Mouse (Mus musculus) right cerebral cortex, postnatal 14 days (tissue): ENCODE measurements around the gene Bglap2.

Experiments
- DNase-seq: peaks from one replicate; pipeline ENCODE4 v3.0.0; 2022

The Bglap2 gene

DNA sequence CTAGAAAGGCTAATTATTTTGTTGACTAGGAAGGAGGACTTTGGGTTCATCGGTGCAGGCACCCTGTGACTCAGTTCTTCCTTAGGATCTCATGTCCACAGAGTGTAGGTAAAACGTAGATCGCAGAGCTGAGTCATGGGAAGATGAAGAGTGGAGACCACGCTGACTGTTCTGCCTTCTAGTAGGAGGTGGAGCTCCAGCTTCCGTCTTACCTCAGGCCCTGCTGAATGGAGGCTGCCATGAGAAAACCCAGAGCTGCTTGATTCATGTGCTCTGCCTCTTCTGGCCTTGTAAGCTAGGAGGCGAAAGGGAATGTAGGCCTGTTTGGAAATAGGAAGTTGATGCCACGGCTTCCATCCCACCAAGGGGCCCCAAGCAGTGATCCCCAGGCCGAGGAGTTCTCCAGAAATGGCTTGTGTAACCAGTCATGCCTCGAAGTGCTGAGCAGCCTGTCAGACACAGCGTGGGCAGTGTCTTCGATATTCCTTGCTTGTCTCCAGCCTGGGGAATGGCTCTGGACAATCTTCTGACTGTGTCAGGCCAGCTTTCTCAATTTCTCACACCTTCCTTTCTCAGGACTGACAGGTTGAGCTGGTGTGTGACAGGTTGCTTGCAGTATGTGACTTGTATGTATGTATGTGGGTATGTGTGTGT, 41.0 kb downstream of the Bglap2 start:
- no peak for DNase-seq

DNA sequence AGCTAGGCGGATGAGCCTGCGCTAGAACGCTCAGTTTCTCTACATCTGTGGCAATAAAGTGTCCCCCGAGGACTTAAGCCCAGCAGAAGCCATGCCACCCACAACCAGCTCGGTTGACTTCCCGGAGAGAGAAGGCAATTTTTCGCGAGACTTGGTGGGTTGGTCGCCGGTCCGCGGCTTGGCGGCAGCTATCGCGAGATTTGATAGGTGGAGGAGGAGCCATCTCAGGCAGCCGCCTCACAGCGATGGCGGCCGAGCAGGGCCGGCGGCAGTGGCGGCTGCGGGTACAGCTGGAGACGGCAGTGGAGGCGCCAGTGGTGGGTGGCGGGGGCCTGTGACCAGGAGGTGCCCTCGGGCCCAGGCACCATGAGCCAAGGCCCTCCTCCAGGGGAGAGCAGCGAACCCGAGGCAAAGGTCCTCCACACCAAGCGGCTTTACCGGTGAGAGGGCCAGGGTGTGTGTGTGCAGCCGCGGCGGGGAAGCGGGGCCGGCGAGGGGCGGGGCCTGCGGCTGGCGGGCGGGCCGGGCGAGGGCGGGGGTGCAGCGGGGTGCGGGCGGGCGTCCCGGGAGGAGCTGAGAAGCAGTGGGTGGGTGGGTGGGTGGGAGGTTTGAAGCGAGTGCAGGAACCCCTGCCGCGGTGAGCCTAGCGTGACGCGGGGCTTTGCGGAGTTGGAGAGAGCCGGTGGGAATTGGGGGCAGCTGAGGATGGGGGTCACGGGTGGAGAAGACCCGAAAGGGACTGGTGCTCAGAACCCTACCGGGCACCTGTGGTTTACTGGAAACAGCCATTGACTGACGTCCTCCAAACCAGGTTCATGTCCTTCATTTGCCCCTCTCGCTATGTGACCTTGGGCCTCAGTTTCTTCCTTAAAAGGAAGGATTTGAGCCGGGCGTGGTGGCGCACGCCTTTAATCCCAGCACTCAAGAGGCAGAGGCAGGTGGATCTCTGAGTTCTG, 42.2 kb downstream of the Bglap2 start, which contains the start of the genes Tmem79 and Smg5:
TSS of gene Tmem79 (minus strand) at position 91 of the 956 bp plus-strand sequence.
TSS of gene Smg5 (plus strand) at position 203 of the 956 bp plus-strand sequence.
- DNase-seq, result peak; percentile 96

DNA sequence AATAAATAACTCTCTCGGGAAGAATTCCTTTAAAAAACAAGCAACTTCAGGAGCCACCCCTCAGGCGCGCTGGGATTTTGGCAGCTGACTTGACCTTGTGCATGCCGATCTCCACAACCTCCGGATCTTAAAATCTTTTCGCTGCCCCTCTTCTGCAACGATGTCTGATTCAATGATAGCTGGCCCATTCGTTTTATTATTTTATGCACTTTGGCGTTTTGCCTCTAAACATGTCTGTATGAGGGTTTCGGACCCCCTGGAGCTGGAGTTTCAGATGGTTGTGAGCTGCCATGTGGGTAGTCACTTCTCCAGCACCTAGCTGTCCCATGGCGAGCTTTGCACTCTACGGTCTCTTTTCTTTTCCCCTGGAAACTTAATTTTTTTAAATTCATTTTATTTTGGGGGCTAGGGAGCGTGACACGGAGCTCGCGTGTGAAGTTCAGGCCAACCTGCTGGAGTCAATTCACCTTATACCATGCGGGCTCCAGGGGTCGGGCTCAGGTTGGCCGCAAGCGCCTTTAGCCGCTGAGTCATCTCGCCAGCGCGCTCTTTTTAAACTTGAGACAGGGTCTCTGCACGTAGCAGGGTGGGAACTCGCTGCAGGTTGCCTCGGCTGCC, 43.0 kb downstream of the Bglap2 start:
- no peak for DNase-seq

DNA sequence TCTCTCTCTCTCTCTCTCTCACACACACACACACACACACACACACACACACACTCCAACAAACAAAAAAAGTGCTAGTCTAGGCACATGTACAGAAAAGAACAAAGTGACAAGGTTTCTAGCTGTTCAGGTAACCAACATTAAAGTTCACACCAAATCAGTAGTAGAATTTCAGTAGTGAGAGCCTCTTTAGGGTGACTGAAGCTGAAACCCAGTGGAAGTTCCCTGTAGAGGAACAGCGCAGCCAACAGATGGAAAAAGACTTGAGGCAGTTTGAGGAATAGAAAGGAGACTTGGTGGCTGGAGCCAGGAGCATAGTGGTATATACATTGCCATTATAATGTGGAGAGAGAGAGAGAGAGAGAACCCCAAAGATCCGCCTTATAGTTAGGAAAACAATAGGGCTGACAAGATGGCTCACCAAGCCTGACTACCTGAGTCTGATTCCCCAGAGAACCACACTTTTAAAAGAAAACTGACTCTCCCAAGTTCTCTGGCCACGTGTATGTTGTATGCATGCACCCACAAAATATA, 43.5 kb downstream of the Bglap2 start:
- no peak for DNase-seq

DNA sequence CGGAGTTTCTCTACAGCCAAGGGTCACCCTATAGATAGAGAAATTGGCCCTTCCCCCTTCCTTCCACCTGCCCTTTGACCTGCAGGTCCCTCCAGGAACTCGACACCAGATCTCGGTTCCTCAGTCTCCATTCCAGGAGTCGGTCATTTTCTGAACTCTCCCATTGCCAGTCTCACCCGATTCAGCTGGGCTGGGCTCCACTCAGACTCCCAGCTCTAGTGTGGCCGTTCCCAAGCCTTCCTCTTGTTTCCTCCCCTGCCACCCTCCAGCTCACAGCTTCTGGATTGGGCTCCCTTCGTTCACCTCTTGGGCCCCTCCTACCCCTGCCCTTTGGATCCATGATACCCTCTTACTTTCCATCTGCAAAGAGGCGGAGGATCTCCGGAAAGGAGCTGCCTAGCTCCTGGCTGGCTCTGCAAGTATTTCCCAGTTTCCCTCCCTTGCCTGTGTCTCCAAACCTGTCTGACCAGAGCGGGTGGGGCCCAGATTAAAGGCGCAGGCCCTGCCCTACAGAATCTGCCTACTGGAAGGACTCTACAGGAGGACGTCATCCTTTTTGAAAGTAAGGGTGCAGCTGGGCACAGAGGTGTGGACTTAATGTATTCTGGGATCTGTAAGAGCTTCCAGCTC, 44.4 kb downstream of the Bglap2 start:
- DNase-seq, result no peak

DNA sequence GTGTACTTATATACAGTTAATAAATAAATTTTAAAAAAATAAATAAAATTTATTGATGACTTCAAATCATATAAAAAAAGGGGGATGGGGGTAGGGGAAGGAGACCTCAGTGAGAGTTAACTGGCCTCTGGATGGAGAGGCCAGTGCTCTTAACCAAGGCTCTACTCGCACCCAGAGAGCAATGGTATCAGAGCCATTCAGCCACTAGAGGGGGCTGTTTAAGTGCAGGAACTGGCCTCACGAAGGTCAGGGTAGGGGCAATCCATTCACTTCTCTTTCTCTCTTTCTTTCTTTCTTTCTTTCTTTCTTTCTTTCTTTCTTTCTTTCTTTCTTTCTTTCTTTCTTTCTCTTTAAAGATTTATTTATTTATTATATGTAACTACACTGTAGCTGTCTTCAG, 47.2 kb downstream of the Bglap2 start:
- no peak for DNase-seq

DNA sequence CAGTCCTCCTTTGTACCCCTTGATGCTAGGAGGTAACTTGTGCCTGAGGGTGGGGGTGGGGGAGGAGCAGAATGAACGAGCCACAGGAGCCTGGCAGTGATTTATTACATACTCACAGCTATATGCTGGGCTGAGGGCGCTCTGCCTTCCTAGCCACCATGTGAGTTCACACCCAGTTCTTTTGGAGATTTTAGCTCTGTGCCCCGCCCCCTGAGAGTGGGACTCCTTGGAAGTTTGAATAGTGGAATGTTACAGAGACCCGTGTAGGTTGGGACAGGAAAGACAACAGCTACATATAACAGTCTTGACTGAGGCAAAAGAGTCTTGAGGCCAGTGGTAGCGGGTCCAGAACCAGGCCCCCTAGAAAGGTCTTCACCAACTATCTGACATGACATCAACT, 49.5 kb downstream of the Bglap2 start:
- no peak for DNase-seq
